Mouse (Mus musculus): ENCODE measurements around the gene Gm20479. TPM values are rescaled to one million over a fixed set of nuclear protein-coding genes. Genes with fewer than 3 reads are reported as not detected.

Gm20479 gene
- polyA plus RNA-seq, 1 experiment = 15.8 TPM

DNA sequence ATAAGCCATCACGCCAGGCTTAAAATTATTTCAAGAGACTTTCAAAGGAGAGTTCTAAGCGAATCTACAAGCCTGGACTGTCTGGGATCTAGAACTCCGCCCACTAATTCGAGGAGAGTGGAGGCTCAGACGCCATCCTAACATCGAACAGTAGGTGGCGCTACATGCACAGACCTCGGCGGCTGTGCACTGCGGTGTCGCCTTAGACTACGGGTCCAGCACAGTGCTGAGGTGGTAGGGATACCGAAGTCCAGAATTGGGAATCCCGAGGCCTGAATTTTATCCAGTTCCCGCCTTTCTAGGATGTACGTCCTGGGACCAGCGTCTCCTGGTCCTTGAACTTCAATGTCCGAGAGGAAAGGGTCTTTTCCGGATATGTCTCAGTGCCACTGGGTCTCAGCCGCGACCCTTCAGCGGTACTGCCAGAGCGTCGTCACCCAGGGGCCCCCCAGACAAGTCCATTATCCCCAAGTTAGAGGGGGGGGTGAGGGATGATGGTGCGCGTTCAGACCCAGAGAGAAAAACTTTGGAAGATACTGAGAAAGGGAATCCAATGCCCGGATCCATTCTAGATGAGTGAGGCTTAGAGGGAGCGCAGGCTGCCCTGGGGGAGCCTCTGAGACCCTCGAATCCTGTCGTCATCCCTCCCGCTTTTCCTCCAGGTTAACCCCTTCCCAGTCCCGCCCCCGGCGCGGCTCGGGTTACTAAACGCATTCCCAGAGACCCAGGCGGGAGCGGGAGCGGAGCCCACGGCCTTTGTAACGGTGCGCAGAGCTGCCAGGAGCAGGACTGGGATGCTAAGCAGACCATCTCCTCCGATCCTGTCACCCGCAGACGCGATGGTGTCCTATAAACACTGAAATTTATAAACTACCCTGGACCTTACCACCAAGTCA is 21.0 kb downstream of the Gm20479 start:
- peak overlapping the region; percentile 84 for H3K4me3 ChIP-seq (ENCODE audit: low read depth, low read length)
- H3K9ac ChIP-seq (ENCODE audit: low read depth, poor library complexity, severe bottlenecking) = peak overlapping the region; percentile 63
- H3K36me3 ChIP-seq (ENCODE audit: control insufficient read depth, insufficient read depth, low read length, poor library complexity, severe bottlenecking) = no peaks in the 10 kb centered on the region
- peaks cover 2% of the 10 kb centered on the region for H3K4me1 ChIP-seq (ENCODE audit: control insufficient read depth, insufficient read depth, low read length)
- H3K27me3 ChIP-seq (ENCODE audit: control insufficient read depth, insufficient read depth, low read length, poor library complexity, severe bottlenecking) = no peaks in the 10 kb centered on the region
- TF ChIP-seq CTCF (IDR thresholded peaks at IDR 0.05; ENCODE audit: low read depth, low read length) (peak; percentile 97), POLR2A (IDR thresholded peaks at IDR 0.05; ENCODE audit: insufficient read depth, low read length) (peak; percentile 82), EP300 (IDR thresholded peaks at IDR 0.05; ENCODE audit: insufficient read depth, low read depth, low read length) (peak; percentile 67; the same call in 1 of the 2 replicates)
- H3K9me3 ChIP-seq (replicated peaks; ENCODE audit: control insufficient read depth, insufficient read depth, low read length, poor library complexity, severe bottlenecking) = no peaks in the 10 kb centered on the region
- H3K27ac ChIP-seq (ENCODE audit: insufficient read depth, low read length) = no peak overlapping the region

DNA sequence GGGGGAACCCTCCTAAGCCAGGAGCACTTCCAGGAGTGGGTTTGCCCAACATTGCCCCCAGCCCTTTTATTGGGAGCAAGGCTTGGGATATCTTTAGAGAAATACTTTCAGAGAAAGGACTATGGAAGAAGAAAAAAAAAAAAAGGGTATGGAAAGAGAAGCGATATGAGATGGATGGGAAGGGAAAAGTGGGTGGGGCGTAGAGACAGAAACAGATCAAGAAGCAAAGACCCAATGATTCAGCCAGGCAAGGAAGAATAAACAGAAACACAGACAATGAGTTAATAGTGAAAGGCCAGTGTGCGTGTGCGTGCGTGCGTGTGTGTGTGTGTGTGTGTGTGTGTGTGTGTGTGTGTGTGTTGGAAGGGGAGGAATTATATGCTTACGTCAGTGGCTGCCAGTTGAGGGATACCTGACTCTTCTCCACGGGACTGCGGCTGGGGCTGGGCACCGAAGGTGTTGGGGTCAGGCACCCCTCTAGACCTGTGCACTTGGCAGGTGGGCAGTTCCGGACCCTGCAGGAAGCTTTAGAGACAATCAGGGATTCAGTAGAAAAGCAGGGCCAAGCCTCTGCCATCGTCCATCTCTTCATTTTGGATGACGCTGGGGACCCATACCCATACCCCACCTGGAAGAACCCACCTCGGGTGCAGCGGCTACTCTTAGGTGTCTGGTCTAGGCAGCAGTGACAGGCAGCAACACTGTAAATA is 22.1 kb downstream of the Gm20479 start:
- TF ChIP-seq POLR2A (IDR thresholded peaks at IDR 0.05; ENCODE audit: insufficient read depth, low read length) = no peak
- no peak for TF ChIP-seq EP300 (IDR thresholded peaks at IDR 0.05; ENCODE audit: insufficient read depth, low read depth, low read length)
- TF ChIP-seq CTCF (IDR thresholded peaks at IDR 0.05; ENCODE audit: low read depth, low read length) = no peak
- Histone ChIP-seq H3K4me1 (ENCODE audit: control insufficient read depth, insufficient read depth, low read length) (peaks cover 2% of the 10 kb centered on the region), H3K9ac (ENCODE audit: low read depth, poor library complexity, severe bottlenecking) (peak overlapping the region; percentile 91), H3K27ac (ENCODE audit: insufficient read depth, low read length) (no peak overlapping the region; the same call in 1 of the 2 replicates), H3K9me3 (replicated peaks; ENCODE audit: control insufficient read depth, insufficient read depth, low read length, poor library complexity, severe bottlenecking) (no peaks in the 10 kb centered on the region), H3K4me3 (ENCODE audit: low read depth, low read length) (peak overlapping the region; percentile 56; the same call in 1 of the 2 replicates), H3K36me3 (ENCODE audit: control insufficient read depth, insufficient read depth, low read length, poor library complexity, severe bottlenecking) (no peaks in the 10 kb centered on the region), H3K27me3 (ENCODE audit: control insufficient read depth, insufficient read depth, low read length, poor library complexity, severe bottlenecking) (no peaks in the 10 kb centered on the region)

DNA sequence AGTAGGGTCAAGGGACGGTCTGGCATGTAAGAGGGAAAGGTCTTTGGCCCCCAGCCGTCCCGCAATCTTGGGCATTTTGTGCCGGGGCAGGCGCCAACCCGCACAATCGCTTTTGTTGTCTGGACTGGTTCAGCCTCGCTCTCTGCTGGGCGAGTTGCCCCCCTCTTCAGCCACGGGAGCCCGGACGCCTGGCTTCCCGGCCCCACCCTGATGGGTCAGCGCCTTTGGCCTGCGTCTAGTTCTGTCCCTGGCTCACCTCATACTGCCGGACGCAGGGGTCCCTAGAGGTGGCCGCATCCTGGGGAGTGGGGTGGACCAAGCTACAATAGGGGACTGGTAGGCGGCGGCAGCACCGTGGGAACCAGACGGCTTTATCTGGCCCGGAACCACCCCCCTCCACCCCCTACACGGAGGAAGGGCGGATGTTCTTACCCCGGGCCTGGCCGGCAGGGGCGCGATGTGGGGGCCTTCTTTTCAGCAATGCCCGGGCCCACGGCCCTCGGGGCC is 22.8 kb downstream of the Gm20479 start:
- peak overlapping the region; percentile 28 for H3K27ac ChIP-seq (ENCODE audit: insufficient read depth, low read length)
- no peaks in the 10 kb centered on the region for H3K27me3 ChIP-seq (ENCODE audit: control insufficient read depth, insufficient read depth, low read length, poor library complexity, severe bottlenecking)
- H3K9ac ChIP-seq (ENCODE audit: low read depth, poor library complexity, severe bottlenecking) = peak overlapping the region; percentile 91
- TF ChIP-seq POLR2A (IDR thresholded peaks at IDR 0.05; ENCODE audit: insufficient read depth, low read length) = no peak
- no peak for TF ChIP-seq CTCF (IDR thresholded peaks at IDR 0.05; ENCODE audit: low read depth, low read length)
- TF ChIP-seq EP300 (IDR thresholded peaks at IDR 0.05; ENCODE audit: insufficient read depth, low read depth, low read length) = no peak
- peak overlapping the region; percentile 56 for H3K4me3 ChIP-seq (ENCODE audit: low read depth, low read length)
- no peaks in the 10 kb centered on the region for H3K36me3 ChIP-seq (ENCODE audit: control insufficient read depth, insufficient read depth, low read length, poor library complexity, severe bottlenecking)
- peaks cover 2% of the 10 kb centered on the region for H3K4me1 ChIP-seq (ENCODE audit: control insufficient read depth, insufficient read depth, low read length)
- no peaks in the 10 kb centered on the region for H3K9me3 ChIP-seq (replicated peaks; ENCODE audit: control insufficient read depth, insufficient read depth, low read length, poor library complexity, severe bottlenecking)

DNA sequence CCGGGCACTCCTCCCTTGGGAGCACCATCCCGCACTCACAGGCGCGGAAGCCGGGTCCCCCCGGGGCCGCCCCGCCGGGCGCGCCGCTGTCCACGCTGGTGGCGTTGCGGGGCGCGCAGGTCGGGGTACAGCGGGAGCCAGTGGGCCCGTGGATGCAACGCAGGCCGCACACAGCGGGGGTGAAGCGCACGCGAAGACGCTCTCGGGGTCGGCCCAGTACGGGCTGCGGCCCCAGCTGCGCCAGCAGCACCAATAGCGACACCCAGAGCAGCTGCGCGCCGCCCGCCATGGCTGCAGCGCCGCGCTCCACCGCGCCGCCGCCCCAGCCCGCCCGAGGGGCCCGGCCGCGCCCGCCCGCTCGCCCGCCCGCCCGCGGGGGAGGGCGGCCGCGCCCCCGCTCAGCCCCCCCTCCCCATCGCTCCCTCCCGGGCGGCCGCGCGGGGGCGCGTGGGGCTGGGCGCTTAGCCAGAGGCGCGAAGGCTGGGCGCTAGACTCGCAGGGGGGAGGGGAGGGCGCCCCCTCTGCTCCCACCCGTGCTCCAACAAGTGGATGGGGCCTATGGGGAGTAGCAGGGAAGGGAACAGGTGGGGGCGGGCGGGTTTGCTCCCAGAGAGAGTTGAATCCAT is 23.8 kb downstream of the Gm20479 start:
- H3K36me3 ChIP-seq (ENCODE audit: control insufficient read depth, insufficient read depth, low read length, poor library complexity, severe bottlenecking) = no peaks in the 10 kb centered on the region
- H3K9me3 ChIP-seq (replicated peaks; ENCODE audit: control insufficient read depth, insufficient read depth, low read length, poor library complexity, severe bottlenecking) = no peaks in the 10 kb centered on the region
- peak overlapping the region; percentile 91 for H3K9ac ChIP-seq (ENCODE audit: low read depth, poor library complexity, severe bottlenecking)
- no peak for TF ChIP-seq CTCF (IDR thresholded peaks at IDR 0.05; ENCODE audit: low read depth, low read length)
- H3K27me3 ChIP-seq (ENCODE audit: control insufficient read depth, insufficient read depth, low read length, poor library complexity, severe bottlenecking) = no peaks in the 10 kb centered on the region
- peak overlapping the region; percentile 67 for H3K27ac ChIP-seq (ENCODE audit: insufficient read depth, low read length)
- peaks cover 2% of the 10 kb centered on the region for H3K4me1 ChIP-seq (ENCODE audit: control insufficient read depth, insufficient read depth, low read length)
- peak overlapping the region; percentile 69 for H3K4me3 ChIP-seq (ENCODE audit: low read depth, low read length)

DNA sequence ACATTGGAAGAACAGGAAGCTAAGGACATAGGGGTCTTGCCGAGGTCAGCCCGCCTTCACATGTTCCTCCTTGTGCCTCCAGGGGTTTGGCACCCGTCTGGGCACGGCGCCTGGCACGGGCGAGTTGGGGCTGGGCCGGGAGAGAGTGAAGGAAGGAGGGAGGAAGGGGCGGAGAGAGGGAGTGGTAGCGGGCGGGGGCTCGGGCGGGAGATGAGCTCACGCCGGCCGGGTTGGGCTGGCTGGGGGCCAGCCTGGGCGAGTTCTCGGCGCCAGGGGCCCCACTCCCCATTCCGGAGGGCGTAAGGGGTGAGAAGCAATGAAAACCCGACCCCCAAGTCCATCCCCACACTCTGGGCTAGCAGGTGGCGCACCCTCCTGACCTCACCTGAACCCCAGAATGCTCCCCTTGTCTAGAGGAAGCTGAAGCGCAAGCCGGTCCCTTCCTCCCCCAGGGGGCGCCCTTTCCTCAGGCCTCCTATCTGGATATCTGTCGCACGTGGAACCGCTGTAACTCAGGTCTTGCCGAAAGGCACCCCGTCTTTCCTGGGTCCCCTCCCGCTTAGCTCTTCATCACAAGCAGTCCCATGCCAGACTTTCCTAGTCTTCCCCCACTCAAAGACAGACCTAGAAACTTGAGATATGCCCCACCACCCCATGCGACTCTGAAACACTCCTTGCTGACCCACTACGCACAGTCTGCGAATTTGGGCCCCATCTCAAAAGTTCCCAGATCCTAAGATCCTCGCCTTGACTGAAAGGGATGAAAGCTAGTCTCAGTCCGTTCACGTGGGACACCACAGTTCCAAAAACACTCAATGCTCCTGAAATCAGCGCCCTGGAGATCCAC is 24.6 kb downstream of the Gm20479 start:
- H3K9me3 ChIP-seq (replicated peaks; ENCODE audit: control insufficient read depth, insufficient read depth, low read length, poor library complexity, severe bottlenecking) = no peaks in the 10 kb centered on the region
- H3K27me3 ChIP-seq (ENCODE audit: control insufficient read depth, insufficient read depth, low read length, poor library complexity, severe bottlenecking) = no peaks in the 10 kb centered on the region
- TF ChIP-seq CTCF (IDR thresholded peaks at IDR 0.05; ENCODE audit: low read depth, low read length) = peak; percentile 87
- no peak for TF ChIP-seq POLR2A (IDR thresholded peaks at IDR 0.05; ENCODE audit: insufficient read depth, low read length)
- 0 out of 2 replicates have a peak, but pooled peaks have one; percentile 23 for TF ChIP-seq EP300 (IDR thresholded peaks at IDR 0.05; ENCODE audit: insufficient read depth, low read depth, low read length)
- no peaks in the 10 kb centered on the region for H3K36me3 ChIP-seq (ENCODE audit: control insufficient read depth, insufficient read depth, low read length, poor library complexity, severe bottlenecking)
- H3K9ac ChIP-seq (ENCODE audit: low read depth, poor library complexity, severe bottlenecking) = peak overlapping the region; percentile 91
- H3K4me1 ChIP-seq (ENCODE audit: control insufficient read depth, insufficient read depth, low read length) = peaks cover 7% of the 10 kb centered on the region
- peak overlapping the region; percentile 69 for H3K4me3 ChIP-seq (ENCODE audit: low read depth, low read length)
- H3K27ac ChIP-seq (ENCODE audit: insufficient read depth, low read length) = peak overlapping the region; percentile 95
